Mouse (Mus musculus) small intestine, adult 2 months (tissue): ENCODE measurements around the gene Pithd1. TPM values are rescaled to one million over a fixed set of nuclear protein-coding genes. Genes with fewer than 3 reads are reported as not detected.
A peak's percentile ranks its signal among the peaks of the same experiment; 100 is the strongest.

ENCODE experiments used
- H3K27ac ChIP-seq: fragments of 200-500 bp; 2 replicates; pipeline ENCODE4 v1.5.1; 2012; ENCODE audit warnings: low read depth, low read length, control low read depth, inconsistent platforms; ENCODE audit not compliant: insufficient read depth
- H3K27me3 ChIP-seq: fragments of 200-500 bp; 2 replicates; pipeline ENCODE4 v1.6.1; 2012; ENCODE audit warnings: mild to moderate bottlenecking, moderate library complexity, low read length, inconsistent platforms; ENCODE audit not compliant: control insufficient read depth, insufficient read depth
- H3K36me3 ChIP-seq: fragments of 200-500 bp; 2 replicates; pipeline ENCODE4 v1.6.1; 2012; ENCODE audit warnings: mild to moderate bottlenecking, low read length, control low read depth, inconsistent platforms; ENCODE audit not compliant: control insufficient read depth, insufficient read depth
- H3K4me1 ChIP-seq: fragments of 200-500 bp; 2 replicates; pipeline ENCODE4 v1.6.1; 2012; ENCODE audit warnings: low read length, inconsistent platforms, mixed read lengths; ENCODE audit not compliant: control insufficient read depth, insufficient read depth, insufficient read length
- H3K4me3 ChIP-seq: fragments of 200-500 bp; 2 replicates; pipeline ENCODE4 v1.5.1; 2012; ENCODE audit warnings: low read depth, mild to moderate bottlenecking, control low read depth, inconsistent platforms, low read length, moderate library complexity
- CTCF ChIP-seq: fragments of 200-500 bp; IDR thresholded peaks from 2 replicates; pipeline ENCODE4 v1.5.1; 2012; ENCODE audit warnings: low read depth, mild to moderate bottlenecking, control low read depth, inconsistent platforms, low read length, moderate library complexity, mixed read lengths; ENCODE audit not compliant: insufficient replicate concordance, insufficient read length; ENCODE audit errors: extremely low read depth
- POLR2A ChIP-seq: fragments of 200-500 bp; IDR thresholded peaks from 2 replicates; pipeline ENCODE4 v1.6.1; 2012; ENCODE audit warnings: low read depth, mild to moderate bottlenecking, control low read depth, inconsistent platforms, low read length, moderate library complexity
- WGBS: fragments of 180-500 bp; shearing (Covaris S2); methylation state at CpG from one replicate; pipeline ENCODE4 v1.1.7; 2018; 5-methylcytosine and 5-hydroxymethylcytosine counted together
- polyA plus RNA-seq: library from polyadenylated mRNA; depleted of rRNA; stranded (reverse); fragments of >200 nt; gene quantifications from 2 replicates; pipeline ENCODE4 v1.2.3, GENCODE M21; 2012

Gene Pithd1
- polyA plus RNA-seq, 1 experiment = 60.0 TPM

DNA sequence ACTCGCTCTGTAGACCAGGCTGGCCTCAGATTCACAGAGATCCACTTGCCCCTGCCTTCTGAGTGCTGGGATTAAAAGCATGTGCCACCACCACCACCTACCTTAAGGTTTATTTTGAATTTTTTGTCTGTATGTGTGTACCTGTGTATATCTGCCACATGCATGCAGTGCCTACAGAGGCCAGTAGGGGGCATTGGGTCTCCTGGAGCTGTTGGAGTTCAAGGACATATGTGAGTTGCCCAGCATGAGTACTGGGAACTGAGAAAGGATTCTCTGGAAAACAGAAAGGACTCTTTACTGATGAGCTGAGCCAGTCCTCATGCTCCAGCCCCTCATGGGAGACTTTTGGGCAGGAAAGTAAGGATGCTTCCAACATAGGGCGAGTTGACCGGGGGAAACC, 35.6 kb downstream of the Pithd1 start:
- Histone ChIP-seq H3K27ac (no peak overlapping the region), H3K36me3 (peaks cover 29% of the 10 kb centered on the region), H3K27me3 (no peaks in the 10 kb centered on the region), H3K4me3 (no peak overlapping the region), H3K4me1 (peaks cover 11% of the 10 kb centered on the region)
- TF ChIP-seq POLR2A = no peak
- TF ChIP-seq CTCF = peak; percentile 19; the same call in 1 of the 2 replicates
- 100% methylated on average over 3 of the region's 3 CpGs for WGBS

GRCm38 (mm10) chr4:135950365-135950764, 36.7 kb downstream of the Pithd1 start:
- 30% methylated on average over 6 of the region's 6 CpGs for WGBS
- peaks cover 20% of the 10 kb centered on the region for H3K36me3 ChIP-seq
- H3K4me1 ChIP-seq = peaks cover 16% of the 10 kb centered on the region
- TF ChIP-seq POLR2A = no peak
- TF ChIP-seq CTCF = no peak
- H3K27ac ChIP-seq = no peak overlapping the region
- no peak overlapping the region for H3K4me3 ChIP-seq
- H3K27me3 ChIP-seq = no peaks in the 10 kb centered on the region

GRCm38 (mm10) chr4:135949911-135950310, 37.2 kb downstream of the Pithd1 start:
- peaks cover 18% of the 10 kb centered on the region for H3K36me3 ChIP-seq
- no peak overlapping the region for H3K27ac ChIP-seq
- WGBS = 64% methylated on average over 6 of the region's 6 CpGs
- no peak overlapping the region for H3K4me3 ChIP-seq
- H3K4me1 ChIP-seq = peaks cover 16% of the 10 kb centered on the region
- H3K27me3 ChIP-seq = no peaks in the 10 kb centered on the region
- TF ChIP-seq CTCF = no peak
- no peak for TF ChIP-seq POLR2A

DNA sequence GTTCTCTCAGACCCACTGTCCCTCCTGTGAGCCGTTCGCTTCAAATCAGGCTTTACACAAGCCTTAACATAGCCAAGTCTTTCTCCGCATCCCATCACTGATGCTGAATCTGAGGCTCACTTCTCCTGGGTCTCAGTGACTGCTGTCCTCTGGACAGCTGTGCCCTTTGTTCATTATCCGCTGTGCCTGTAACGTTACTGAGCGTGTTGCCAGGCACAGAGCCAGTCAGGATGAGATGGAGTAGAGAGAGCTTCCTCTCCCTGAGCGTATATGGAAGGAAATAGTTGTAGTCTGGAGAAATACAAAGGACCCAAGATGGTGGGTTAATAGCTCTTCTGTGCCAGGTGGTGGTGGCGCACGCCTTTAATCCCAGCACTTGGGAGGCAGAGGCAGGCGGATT, 37.6 kb downstream of the Pithd1 start:
- peaks cover 16% of the 10 kb centered on the region for H3K4me1 ChIP-seq
- 77% methylated on average over 10 of the region's 10 CpGs for WGBS
- H3K27me3 ChIP-seq = no peaks in the 10 kb centered on the region
- peaks cover 15% of the 10 kb centered on the region for H3K36me3 ChIP-seq
- no peak overlapping the region for H3K27ac ChIP-seq
- no peak overlapping the region for H3K4me3 ChIP-seq
- TF ChIP-seq POLR2A = no peak
- TF ChIP-seq CTCF = no peak

GRCm38 (mm10) chr4:135948142-135948541, 38.9 kb downstream of the Pithd1 start:
- H3K27ac ChIP-seq = peak overlapping the region; percentile 28; the same call in 1 of the 2 replicates

DNA sequence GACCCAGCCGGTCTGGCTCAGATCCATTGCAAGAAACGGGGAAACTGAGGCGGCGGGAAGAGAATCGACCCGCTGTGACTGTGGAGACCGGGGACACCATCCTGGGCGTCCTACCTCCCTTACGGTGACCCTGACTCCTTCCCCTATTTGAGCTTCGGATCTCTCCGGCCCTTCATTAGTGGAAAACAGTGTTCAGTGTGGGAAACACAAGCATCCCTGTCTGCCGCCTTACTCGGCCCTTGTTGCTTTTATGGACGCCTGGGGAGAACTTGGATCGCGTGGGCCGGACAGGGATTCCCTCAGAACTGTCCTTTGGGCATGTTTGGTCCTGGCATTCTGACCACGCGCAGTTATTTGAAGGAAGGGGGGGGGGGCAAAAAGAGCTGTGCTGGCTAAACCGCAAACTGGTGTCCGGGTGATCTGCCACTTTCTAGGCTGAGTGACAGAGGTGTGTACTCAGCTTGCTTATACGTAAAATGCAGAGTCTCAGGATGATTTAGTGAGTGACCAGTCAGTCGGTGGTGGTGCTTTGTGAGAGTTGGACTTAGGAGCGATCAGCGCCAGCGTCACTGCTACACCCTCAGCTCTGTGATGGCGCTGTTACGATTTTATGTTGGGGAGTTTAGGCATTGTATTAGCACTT, 40.3 kb downstream of the Pithd1 start:
- H3K27me3 ChIP-seq = no peaks in the 10 kb centered on the region
- H3K27ac ChIP-seq = peak overlapping the region; percentile 21; the same call in 1 of the 2 replicates
- H3K4me3 ChIP-seq = peak overlapping the region; percentile 73
- peaks cover 13% of the 10 kb centered on the region; the same call in 1 of the 2 replicates for H3K4me1 ChIP-seq
- TF ChIP-seq CTCF (no peak), POLR2A (no peak)
- peaks cover 8% of the 10 kb centered on the region for H3K36me3 ChIP-seq
- WGBS = under 1% methylated on average over 28 of the region's 28 CpGs

More at GRCm38 (mm10) chr4:135948142-135948541, 38.9 kb downstream of the Pithd1 start:
- Histone ChIP-seq H3K4me3 (0 out of 2 replicates have a peak overlapping the region, but pooled peaks have one; percentile 6), H3K36me3 (peaks cover 10% of the 10 kb centered on the region), H3K27me3 (no peaks in the 10 kb centered on the region), H3K4me1 (peaks cover 14% of the 10 kb centered on the region)
- WGBS = 43% methylated on average over 8 of the region's 8 CpGs
- TF ChIP-seq CTCF = no peak
- no peak for TF ChIP-seq POLR2A

DNA sequence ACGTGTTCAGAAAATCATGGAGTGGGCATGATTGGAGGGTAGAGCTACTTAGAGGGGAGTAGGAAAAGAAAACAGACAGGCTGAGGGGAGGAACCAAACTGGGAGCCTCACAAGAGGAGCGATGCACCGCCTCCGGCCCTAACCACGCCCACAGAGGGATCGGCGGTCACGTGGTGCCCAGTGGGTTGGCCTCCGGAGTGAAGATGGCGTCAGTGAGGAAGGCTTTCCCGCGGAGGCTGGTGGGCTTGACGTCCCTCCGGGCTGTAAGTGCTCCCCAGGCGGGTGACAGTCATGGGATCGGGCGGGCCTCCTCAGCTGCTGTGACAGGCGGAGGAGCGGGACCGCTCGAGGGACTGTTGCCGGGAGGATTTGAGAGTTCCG, 40.8 kb downstream of the Pithd1 start, which contains the start of gene Hmgcl:
Gene Hmgcl (plus strand): TSS at position 171 of the 381 bp plus-strand sequence.
- Histone ChIP-seq H3K27me3 (no peaks in the 10 kb centered on the region), H3K4me1 (peaks cover 13% of the 10 kb centered on the region; the same call in 1 of the 2 replicates), H3K36me3 (peaks cover 5% of the 10 kb centered on the region; the same call in 1 of the 2 replicates), H3K4me3 (peak within 1 kb of the TSS; percentile 73), H3K27ac (peak within 1 kb of the TSS; percentile 63)
- peak; percentile 67 for TF ChIP-seq POLR2A
- TF ChIP-seq CTCF = no peak
- WGBS = under 1% methylated on average over 23 of the region's 23 CpGs
